ENCODE assay signal across 1 mouse cellular context in the genomic region with DNA sequence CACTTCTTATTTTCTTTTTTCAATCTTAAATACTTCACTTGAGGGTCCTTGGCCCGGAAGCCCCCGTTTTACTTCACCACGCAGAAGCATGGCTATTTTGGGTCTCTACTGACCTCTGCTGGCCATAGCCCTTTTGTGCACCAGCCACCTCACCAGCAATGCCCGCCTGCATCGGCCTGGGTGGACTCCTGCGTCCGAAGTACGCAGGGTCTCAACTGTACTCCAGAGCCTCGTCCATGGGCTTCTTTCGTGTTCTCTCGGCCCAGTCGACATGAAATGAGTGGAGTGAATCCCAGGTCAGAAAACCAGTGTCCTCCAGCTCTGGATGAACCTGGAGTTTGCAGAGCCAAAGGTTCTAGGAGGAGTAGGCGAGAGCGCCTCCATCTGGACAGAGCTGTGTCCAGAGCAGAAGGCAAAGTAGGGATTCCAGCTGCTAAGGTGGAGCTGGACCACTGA.
TF ChIP-seq lines count a peak whose summit lies in the region.

No protein-coding gene starts in this region.

TF ChIP-seq in MEL, 35 proteins besides CTCF, POLR2A, EP300 and RAD21:
- TF ChIP-seq MAZ (IDR thresholded peaks at IDR 0.05; ENCODE audit: low read depth, low read length): peak; percentile 66; the same call in 1 of the 2 replicates
- no peak for TF ChIP-seq E2F4 (IDR thresholded peaks at IDR 0.05; ENCODE audit: borderline replicate concordance, low read depth, low read length)
- TF ChIP-seq USF1 (IDR thresholded peaks at IDR 0.05; ENCODE audit: low read depth, low read length): no peak
- 0 out of 2 replicates have a peak, but pooled peaks have one; percentile 2 for TF ChIP-seq MXI1 (IDR thresholded peaks at IDR 0.05; ENCODE audit: low read depth, low read length)
- no peak for TF ChIP-seq MAFK (IDR thresholded peaks at IDR 0.05; ENCODE audit: borderline replicate concordance, low read depth, low read length)
- TF ChIP-seq POLR2AphosphoS5 (IDR thresholded peaks at IDR 0.05; ENCODE audit: borderline replicate concordance, low read depth, low read length): no peak
- no peak for TF ChIP-seq ETS1 (IDR thresholded peaks at IDR 0.05; ENCODE audit: low read depth, low read length)
- TF ChIP-seq SIN3A (IDR thresholded peaks at IDR 0.05; ENCODE audit: low read length): peak; percentile 56; the same call in 1 of the 2 replicates
- peak; percentile 67 for TF ChIP-seq ZC3H11A (IDR thresholded peaks at IDR 0.05; ENCODE audit: low read depth, low read length)
- TF ChIP-seq SMC3 (IDR thresholded peaks at IDR 0.05; ENCODE audit: low read depth, low read length): peak; percentile 69
- no peak for TF ChIP-seq POLR2AphosphoS2 (IDR thresholded peaks at IDR 0.05; ENCODE audit: low read length)
- no peak for TF ChIP-seq NRF1 (IDR thresholded peaks at IDR 0.05; ENCODE audit: insufficient read depth, low read depth, low read length, poor library complexity, severe bottlenecking)
- TF ChIP-seq CHD2 (IDR thresholded peaks at IDR 0.05; ENCODE audit: low read length): no peak
- no peak for TF ChIP-seq HCFC1 (IDR thresholded peaks at IDR 0.05; ENCODE audit: low read depth, low read length)
